Mouse (Mus musculus) forebrain, embryonic 10.5 days (tissue): ENCODE data around the gene Agmat. TPM values are rescaled to one million over a fixed set of nuclear protein-coding genes. Genes with fewer than 3 reads are reported as not detected.

Source experiments
- DNase-seq: peaks from one replicate; pipeline ENCODE4 v3.0.0-alpha.2; 2017; ENCODE audit warnings: low spot score; ENCODE audit errors: extremely low spot score
- H3K27ac ChIP-seq: fragments of 300-500 bp; sonication (generic); 2 replicates; pipeline ENCODE4 v1.5.1; 2016; ENCODE audit warnings: mild to moderate bottlenecking
- H3K27me3 ChIP-seq: fragments of 300-500 bp; sonication (generic); 2 replicates; pipeline ENCODE4 v1.6.1; 2016; ENCODE audit warnings: mild to moderate bottlenecking; ENCODE audit not compliant: poor library complexity, severe bottlenecking
- H3K36me3 ChIP-seq: fragments of 300-500 bp; sonication (generic); replicated peaks from 2 replicates; pipeline ENCODE4 v1.6.1; 2016; ENCODE audit warnings: mild to moderate bottlenecking, moderate library complexity
- H3K4me1 ChIP-seq: fragments of 300-500 bp; sonication (generic); 2 replicates; pipeline ENCODE4 v1.6.1; 2016
- H3K4me3 ChIP-seq: fragments of 300-500 bp; sonication (generic); 2 replicates; pipeline ENCODE4 v1.5.1; 2016; ENCODE audit warnings: mild to moderate bottlenecking, moderate library complexity
- H3K9me3 ChIP-seq: fragments of 300-500 bp; sonication (generic); 2 replicates; pipeline ENCODE4 v1.6.1; 2016; ENCODE audit warnings: mild to moderate bottlenecking, moderate library complexity
- WGBS: fragments of 180-500 bp; shearing (Covaris S2); methylation state at CpG from one replicate; pipeline ENCODE4 v1.1.7; 2016; 5-methylcytosine and 5-hydroxymethylcytosine counted together
- polyA plus RNA-seq: library from polyadenylated mRNA; unstranded; fragments of >200 nt; fragmentation: Nextera tagmentation; extraction: Ambion mirVana; gene quantifications from 2 replicates; pipeline ENCODE4 v1.2.1, GENCODE M21; 2016

The Agmat gene
- polyA plus RNA-seq = not detected in 2 replicates

- no peak within 1 kb of the TSS for H3K4me3 ChIP-seq
- H3K36me3 ChIP-seq = no peaks in the 10 kb centered on the region
- no peaks in the 10 kb centered on the region for H3K9me3 ChIP-seq
- H3K27ac ChIP-seq = no peak within 1 kb of the TSS
- no peak for DNase-seq
- 24% methylated on average over 25 of the region's 25 CpGs for WGBS
- peaks cover 13% of the 10 kb centered on the region for H3K27me3 ChIP-seq
- peaks cover 14% of the 10 kb centered on the region for H3K4me1 ChIP-seq
Observed at GRCm38 (mm10) chr4:141746578-141747346, at the start of gene Agmat. Gene Agmat, plus strand, starts transcription at chr4:141746672.

DNA sequence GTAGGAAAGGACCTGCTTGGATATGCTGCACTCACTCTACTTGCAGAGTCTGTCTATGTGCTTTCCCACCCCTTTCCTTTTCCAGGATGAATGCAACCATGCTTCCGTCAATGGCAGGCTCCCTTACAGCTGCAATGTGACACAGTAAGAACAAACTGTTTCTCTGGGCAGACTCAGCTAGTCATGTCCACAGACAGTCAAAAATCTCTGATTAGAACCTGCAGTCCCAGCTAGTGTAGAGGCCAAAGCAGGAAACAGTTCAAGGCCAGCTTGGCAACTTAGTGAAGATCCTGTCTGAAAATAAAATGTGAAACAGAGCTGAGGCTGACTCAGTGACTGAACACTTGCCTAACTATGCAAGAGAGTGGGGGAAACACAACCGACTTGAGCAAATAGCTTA is 41.8 kb upstream of the Agmat start:
- H3K27me3 ChIP-seq = no peaks in the 10 kb centered on the region
- H3K4me1 ChIP-seq = no peaks in the 10 kb centered on the region
- no peaks in the 10 kb centered on the region for H3K9me3 ChIP-seq
- 96% methylated on average over 2 of the region's 2 CpGs for WGBS
- peaks cover 100% of the 10 kb centered on the region for H3K36me3 ChIP-seq
- no peak for DNase-seq
- no peak overlapping the region for H3K27ac ChIP-seq
- no peak overlapping the region for H3K4me3 ChIP-seq

DNA sequence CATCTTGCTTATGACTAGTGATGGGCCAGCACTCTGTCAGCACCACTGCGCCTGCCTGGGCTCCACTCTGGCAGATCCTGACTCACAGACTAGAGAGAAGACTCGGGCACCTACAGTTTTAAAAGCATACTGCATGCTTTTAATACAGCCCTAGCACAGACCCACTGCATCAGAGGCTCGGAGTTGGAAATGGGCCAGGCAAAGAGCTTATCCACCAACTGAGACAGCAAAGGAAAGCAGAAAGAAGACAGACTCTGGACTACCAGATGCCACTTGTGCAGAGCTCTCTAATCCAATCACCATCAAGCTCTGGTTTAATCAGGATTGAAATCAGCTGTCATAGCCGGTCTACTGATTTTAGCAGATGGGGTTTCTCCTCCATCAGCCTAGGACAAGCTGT is 41.1 kb upstream of the Agmat start:
- WGBS = 90% methylated on average over 4 of the region's 4 CpGs
- H3K9me3 ChIP-seq = no peaks in the 10 kb centered on the region
- H3K4me1 ChIP-seq = no peaks in the 10 kb centered on the region
- H3K27ac ChIP-seq = no peak overlapping the region
- no peak for DNase-seq
- H3K4me3 ChIP-seq = no peak overlapping the region
- peaks cover 100% of the 10 kb centered on the region for H3K36me3 ChIP-seq
- H3K27me3 ChIP-seq = no peaks in the 10 kb centered on the region

GRCm38 (mm10) chr4:141708005-141708404 is 38.5 kb upstream of the Agmat start:
- WGBS = 95% methylated on average over 7 of the region's 7 CpGs
- peaks cover 100% of the 10 kb centered on the region for H3K36me3 ChIP-seq

DNA sequence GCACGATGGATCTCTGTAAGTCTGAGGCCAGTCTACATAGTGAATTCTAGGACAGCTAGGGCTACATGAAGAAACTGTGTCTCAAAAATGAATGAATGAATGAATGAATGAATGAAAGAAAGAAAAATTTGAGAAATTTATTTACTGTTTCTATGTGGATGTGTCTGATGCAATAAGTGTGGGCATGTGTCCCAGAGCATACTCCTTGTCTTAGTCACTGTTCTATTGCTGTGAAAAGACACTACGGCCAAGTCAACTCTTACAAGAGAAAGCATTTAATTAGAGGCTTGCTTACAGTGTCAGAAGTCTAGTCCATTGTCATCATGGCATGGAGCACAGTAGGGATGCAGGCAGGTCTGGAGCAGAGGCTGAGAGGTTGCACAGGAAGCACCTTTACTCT is 37.5 kb upstream of the Agmat start:
- Histone ChIP-seq H3K9me3 (no peaks in the 10 kb centered on the region), H3K4me1 (no peaks in the 10 kb centered on the region), H3K36me3 (peaks cover 100% of the 10 kb centered on the region)

More at GRCm38 (mm10) chr4:141708005-141708404, 38.5 kb upstream of the Agmat start:
- Histone ChIP-seq H3K27me3 (no peaks in the 10 kb centered on the region), H3K9me3 (no peaks in the 10 kb centered on the region), H3K4me3 (no peak overlapping the region), H3K27ac (no peak overlapping the region), H3K4me1 (no peaks in the 10 kb centered on the region)
- DNase-seq = no peak

DNA sequence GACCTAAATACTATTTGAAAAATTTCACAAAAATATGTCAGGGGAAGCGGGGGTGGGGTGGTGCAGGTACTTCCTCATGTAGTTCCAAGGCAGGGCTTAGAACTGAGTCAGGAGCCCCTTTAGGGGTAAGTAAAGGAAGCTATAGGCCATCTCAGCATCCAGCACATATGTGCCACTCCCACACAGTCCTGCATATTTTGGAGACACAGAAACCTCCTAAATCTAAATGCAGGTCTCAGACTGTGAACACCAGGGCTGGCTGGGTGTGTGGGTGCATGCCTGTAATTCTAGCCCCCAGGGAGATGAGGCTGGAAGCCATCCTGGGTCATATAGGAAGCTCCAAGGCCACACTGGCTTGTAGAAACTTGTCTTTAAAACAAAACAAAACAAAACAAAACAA is 35.2 kb upstream of the Agmat start:
- peaks cover 84% of the 10 kb centered on the region for H3K36me3 ChIP-seq

More for the DNA sequence above, 37.5 kb upstream of the Agmat start:
- no peak overlapping the region for H3K27ac ChIP-seq
- no peak for DNase-seq
- H3K27me3 ChIP-seq = no peaks in the 10 kb centered on the region
- H3K4me3 ChIP-seq = no peak overlapping the region
- WGBS = 96% methylated on average over 2 of the region's 2 CpGs

DNA sequence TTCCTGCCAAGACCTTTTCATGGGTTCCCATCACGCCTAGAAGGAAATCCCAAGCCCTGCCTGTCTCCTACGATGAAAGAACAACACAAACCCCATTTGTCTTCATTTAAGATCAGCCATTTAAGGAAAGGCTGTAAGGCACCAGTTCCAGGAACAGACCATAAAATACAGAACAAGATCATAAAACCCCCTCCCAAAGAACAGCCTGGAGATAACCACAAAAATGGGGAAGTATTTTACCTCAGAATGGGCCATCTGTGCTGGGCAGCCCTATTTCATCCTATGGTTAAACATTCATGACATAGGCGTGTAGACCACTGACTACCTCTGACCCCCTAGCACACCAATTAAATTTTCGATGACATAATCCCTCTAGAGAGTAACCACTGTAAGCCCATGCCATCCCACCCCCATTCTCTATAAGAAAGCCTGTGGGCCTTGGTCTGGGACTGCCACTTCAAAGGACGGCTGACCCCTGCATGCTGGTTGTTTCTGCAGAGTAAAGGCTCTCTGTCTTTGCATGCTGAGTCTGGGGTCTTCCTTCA is 32.8 kb upstream of the Agmat start:
- H3K27me3 ChIP-seq = no peaks in the 10 kb centered on the region
- 92% methylated on average over 5 of the region's 5 CpGs for WGBS
- H3K27ac ChIP-seq = no peak overlapping the region
- no peak overlapping the region for H3K4me3 ChIP-seq
- H3K36me3 ChIP-seq = peaks cover 80% of the 10 kb centered on the region
- no peaks in the 10 kb centered on the region for H3K9me3 ChIP-seq
- no peak for DNase-seq
- peaks cover 5% of the 10 kb centered on the region for H3K4me1 ChIP-seq

More for the DNA sequence above, 35.2 kb upstream of the Agmat start:
- Histone ChIP-seq H3K27me3 (no peaks in the 10 kb centered on the region), H3K27ac (no peak overlapping the region), H3K4me3 (no peak overlapping the region), H3K4me1 (peaks cover 5% of the 10 kb centered on the region), H3K9me3 (no peaks in the 10 kb centered on the region)
- no peak for DNase-seq
- 89% methylated on average over 1 of the region's 1 CpGs for WGBS

GRCm38 (mm10) chr4:141715027-141715426 is 31.4 kb upstream of the Agmat start:
- 83% methylated on average over 2 of the region's 2 CpGs for WGBS
- DNase-seq = no peak

DNA sequence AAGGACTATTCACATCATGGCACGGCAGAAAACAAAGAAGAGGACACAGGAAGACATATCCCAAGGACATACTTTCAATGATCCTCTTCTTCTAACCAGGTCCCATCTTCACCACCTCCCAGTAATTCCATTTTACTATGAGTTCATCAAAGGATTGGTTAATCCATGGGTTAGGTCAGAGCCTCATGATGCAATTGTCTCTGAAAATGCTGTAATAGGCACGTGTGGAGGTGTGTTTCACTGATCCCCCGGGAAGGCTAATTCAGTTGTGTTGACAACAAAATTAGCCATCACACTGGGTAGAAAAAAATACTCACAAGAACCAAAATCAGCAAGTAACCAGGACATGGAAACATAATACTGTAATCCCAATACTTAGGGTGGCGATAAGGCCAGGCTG is 28.8 kb upstream of the Agmat start:
- Histone ChIP-seq H3K36me3 (peaks cover 61% of the 10 kb centered on the region), H3K9me3 (no peaks in the 10 kb centered on the region), H3K4me3 (no peak overlapping the region), H3K4me1 (peaks cover 25% of the 10 kb centered on the region), H3K27me3 (no peaks in the 10 kb centered on the region), H3K27ac (no peak overlapping the region)
- WGBS = 87% methylated on average over 4 of the region's 4 CpGs
- no peak for DNase-seq

More at GRCm38 (mm10) chr4:141715027-141715426, 31.4 kb upstream of the Agmat start:
- Histone ChIP-seq H3K27me3 (no peaks in the 10 kb centered on the region), H3K4me1 (peaks cover 5% of the 10 kb centered on the region), H3K36me3 (peaks cover 74% of the 10 kb centered on the region), H3K9me3 (no peaks in the 10 kb centered on the region), H3K4me3 (no peak overlapping the region), H3K27ac (no peak overlapping the region)

DNA sequence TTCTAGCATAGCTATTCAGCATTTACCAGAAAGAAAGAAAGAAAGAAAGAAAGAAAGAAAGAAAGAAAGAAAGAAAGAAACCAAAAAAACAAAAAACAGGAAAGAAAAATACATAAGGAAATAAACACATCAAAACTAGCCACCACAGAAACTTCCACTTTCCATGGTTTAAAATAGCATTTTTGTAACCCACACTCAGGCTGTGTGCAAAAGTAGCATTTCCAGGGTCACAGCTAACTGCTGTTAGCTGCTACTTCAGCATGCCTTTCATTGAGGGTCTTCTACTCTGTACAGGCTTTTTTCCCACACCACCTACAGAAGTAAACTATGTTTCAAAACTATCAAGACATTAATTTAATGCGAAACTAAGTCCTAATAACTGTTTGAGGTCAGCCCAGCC is 27.2 kb upstream of the Agmat start:
- Histone ChIP-seq H3K4me1 (peaks cover 33% of the 10 kb centered on the region), H3K36me3 (peaks cover 46% of the 10 kb centered on the region)
- 96% methylated on average over 1 of the region's 1 CpGs for WGBS

GRCm38 (mm10) chr4:141720761-141721523 is 25.5 kb upstream of the Agmat start:
- DNase-seq = no peak
- Histone ChIP-seq H3K36me3 (peaks cover 44% of the 10 kb centered on the region), H3K9me3 (no peaks in the 10 kb centered on the region), H3K27ac (no peak overlapping the region), H3K27me3 (no peaks in the 10 kb centered on the region), H3K4me3 (peak overlapping the region; percentile 100; the same call in 1 of the 2 replicates), H3K4me1 (peaks cover 28% of the 10 kb centered on the region)
- WGBS = 87% methylated on average over 6 of the region's 6 CpGs

More for the DNA sequence above, 27.2 kb upstream of the Agmat start:
- H3K9me3 ChIP-seq = no peaks in the 10 kb centered on the region
- H3K4me3 ChIP-seq = no peak overlapping the region
- H3K27ac ChIP-seq = no peak overlapping the region
- DNase-seq = no peak
- H3K27me3 ChIP-seq = no peaks in the 10 kb centered on the region

- peaks cover 33% of the 10 kb centered on the region for H3K36me3 ChIP-seq
- peaks cover 28% of the 10 kb centered on the region for H3K4me1 ChIP-seq
- DNase-seq = no peak
- 87% methylated on average over 6 of the region's 6 CpGs for WGBS
- H3K9me3 ChIP-seq = no peaks in the 10 kb centered on the region
- no peaks in the 10 kb centered on the region for H3K27me3 ChIP-seq
- H3K27ac ChIP-seq = peak overlapping the region; percentile 96; the same call in 1 of the 2 replicates
- peak overlapping the region; percentile 100 for H3K4me3 ChIP-seq
Observed at GRCm38 (mm10) chr4:141721961-141722360, 24.5 kb upstream of the Agmat start.
